Mouse (Mus musculus) thymus, postnatal 4 days (tissue): ENCODE results near the gene Cad.
"Not testable (repeated sequence)": the region's sequence is repeated elsewhere in the genome, so short reads cannot be mapped to it uniquely, and the experiment has no call there.

ENCODE experiments used
- DNase-seq: peaks from one replicate; pipeline ENCODE4 v3.0.0; 2021

Cad gene

GRCm38 (mm10) chr5:31054261-31055215, at the start of gene Cad:
Cad (plus strand) TSS chr5:31054780.
- DNase-seq = peak; percentile 98

GRCm38 (mm10) chr5:31012737-31013136, 41.8 kb upstream of the Cad start:
- peak; percentile 63 for DNase-seq

- no peak for DNase-seq
Observed at GRCm38 (mm10) chr5:31015913-31016312, 38.7 kb upstream of the Cad start.

- not testable (repeated sequence) for DNase-seq
Observed at GRCm38 (mm10) chr5:31021790-31022189, 32.8 kb upstream of the Cad start.

- DNase-seq = no peak
Observed at GRCm38 (mm10) chr5:31022690-31023089, 31.9 kb upstream of the Cad start.

- no peak for DNase-seq
Observed at GRCm38 (mm10) chr5:31023254-31023653, 31.3 kb upstream of the Cad start.

- no peak for DNase-seq
Observed at GRCm38 (mm10) chr5:31024641-31025040, 29.9 kb upstream of the Cad start.

GRCm38 (mm10) chr5:31030926-31031325, 23.7 kb upstream of the Cad start:
- DNase-seq = no peak

GRCm38 (mm10) chr5:31031508-31031907, 23.1 kb upstream of the Cad start:
- DNase-seq = no peak

- DNase-seq = no peak
Observed at GRCm38 (mm10) chr5:31034669-31035068, 19.9 kb upstream of the Cad start.

- DNase-seq = not testable (repeated sequence)
Observed at GRCm38 (mm10) chr5:31036556-31036955, 18.0 kb upstream of the Cad start.

GRCm38 (mm10) chr5:31038171-31038845, 16.3 kb upstream of the Cad start:
- DNase-seq = no peak

- no peak for DNase-seq
Observed at GRCm38 (mm10) chr5:31046416-31046815, 8.2 kb upstream of the Cad start.

- no peak for DNase-seq
Observed at GRCm38 (mm10) chr5:31047074-31047473, 7.5 kb upstream of the Cad start.

GRCm38 (mm10) chr5:31047848-31048762, 6.5 kb upstream of the Cad start, which contains the start of gene Atraid:
Atraid (plus strand) TSS chr5:31048312.
- DNase-seq = peak; percentile 99

GRCm38 (mm10) chr5:31048763-31049641, 5.6 kb upstream of the Cad start, which contains the start of gene Slc5a6:
Slc5a6 (minus strand) TSS chr5:31048924.
- DNase-seq = peak; percentile 57

- no peak for DNase-seq
Observed at GRCm38 (mm10) chr5:31050427-31050826, 4.2 kb upstream of the Cad start.

GRCm38 (mm10) chr5:31053728-31054127, 852 bp upstream of the Cad start:
- not testable (repeated sequence) for DNase-seq

- DNase-seq = no peak
Observed at GRCm38 (mm10) chr5:31055216-31056140, 898 bp downstream of the Cad start.

GRCm38 (mm10) chr5:31069810-31070209, 15.2 kb downstream of the Cad start:
- no peak for DNase-seq
